In the genomic region with DNA sequence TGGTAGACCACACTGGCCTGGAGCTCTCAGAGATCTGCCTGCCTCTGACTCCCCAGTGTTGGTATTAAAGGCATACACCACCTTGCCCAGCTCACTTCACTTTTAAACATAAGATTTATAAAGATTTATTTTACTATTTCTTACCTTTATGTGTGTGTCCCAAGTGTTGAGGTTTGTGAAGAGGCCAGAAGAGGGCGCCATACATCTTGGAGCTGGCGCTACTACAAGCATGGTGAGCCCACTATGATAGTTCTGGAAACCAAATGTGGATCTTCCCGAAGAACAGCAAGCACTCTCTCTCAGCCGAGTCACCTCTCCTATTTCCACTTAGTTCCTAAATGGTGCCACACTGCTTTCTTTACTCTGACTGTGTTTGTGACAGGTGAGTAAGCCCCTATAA, we compare ENCODE assay signal across 11 mouse cellular contexts. TPM values are rescaled to one million over a fixed set of nuclear protein-coding genes. Genes with fewer than 3 reads are reported as not detected.
A peak's percentile ranks its signal among the peaks of the same experiment; 100 is the strongest.
DNase-seq lines count a peak whose midpoint lies in the region; ATAC-seq and TF ChIP-seq lines count a peak whose summit lies in the region.
"Had no signal": no experiment of that assay in that cellular context is flagged by ENCODE, and none has a peak within 500 bp of the region (broad histone marks: within the 10 kb centered on the region; RNA-seq: fewer than 3 reads in every experiment).

No protein-coding gene starts in this region.

- no peaks in the 10 kb centered on the region for H3K9me3 ChIP-seq in kidney, embryonic 16.5 days (ENCODE audit: low read length)
- H3K9me3 ChIP-seq: limb, embryonic 12.5 days had no signal

- TF ChIP-seq CTCF in cortical plate, adult 2 months (IDR thresholded peaks at IDR 0.05; ENCODE audit: extremely low read depth, insufficient read depth, low read length), result peak; percentile 23; the same call in 1 of the 2 replicates

- no peak for TF ChIP-seq POLR2A in cortical plate, adult 2 months (IDR thresholded peaks at IDR 0.05; ENCODE audit: extremely low read depth, insufficient read depth, low read length)

- no peak overlapping the region for H3K4me3 ChIP-seq in kidney, embryonic 16.5 days (ENCODE audit: low read length)
- H3K4me3 ChIP-seq in cortical plate, adult 2 months (ENCODE audit: insufficient read depth, low read length), result no peak overlapping the region
- H3K4me3 ChIP-seq: limb, embryonic 12.5 days had no signal

- DNase-seq in kidney, postnatal 10 days, result peak; percentile 46
- DNase-seq in 3T3-L1 (ENCODE audit: low read depth, low spot score) (peak; percentile 28), 416B (ENCODE audit: low read depth) (peak; percentile 50)
- no peak for DNase-seq in urinary bladder, postnatal 36 days (ENCODE audit: low spot score in 2 of 2)
- DNase-seq in layer of hippocampus, postnatal 14 days (ENCODE audit: low spot score in 2 of 2), result no peak

- no peak overlapping the region for H3K4me2 ChIP-seq in kidney, embryonic 16.5 days (replicated peaks; ENCODE audit: low read depth, low read length)
- H3K4me2 ChIP-seq: limb, embryonic 12.5 days had no signal

- ATAC-seq in kidney, embryonic 16.5 days (ENCODE audit: low FRiP score, low TSS enrichment), result no peak
- no peak for ATAC-seq in megakaryocyte-erythroid progenitor cell, adult 5-6 weeks (replicated peaks; ENCODE audit: low FRiP score, low TSS enrichment, poor library complexity, severe bottlenecking)

- H3K27me3 ChIP-seq in kidney, embryonic 16.5 days (ENCODE audit: insufficient read depth, low read length), result peaks cover 33% of the 10 kb centered on the region

- no peak overlapping the region for H3K27ac ChIP-seq in kidney, embryonic 16.5 days (ENCODE audit: low read length)
- no peak overlapping the region for H3K27ac ChIP-seq in cortical plate, adult 2 months (ENCODE audit: insufficient read depth, low read length)
- H3K27ac ChIP-seq: limb, embryonic 12.5 days had no signal

- H3K9ac ChIP-seq in kidney, embryonic 16.5 days (replicated peaks; ENCODE audit: low read length), result no peak overlapping the region
- H3K9ac ChIP-seq: limb, embryonic 12.5 days had no signal

- H3K4me1 ChIP-seq in kidney, embryonic 16.5 days (ENCODE audit: insufficient read depth, low read length), result 0 out of 2 replicates have a peak, but pooled peaks cover 3% of the 10 kb centered on the region
- no peaks in the 10 kb centered on the region for H3K4me1 ChIP-seq in cortical plate, adult 2 months (ENCODE audit: control insufficient read depth, insufficient read depth, low read length)

- 54% methylated on average over 4 of the region's 4 CpGs for WGBS in kidney, embryonic 16.5 days

- H3K36me3 ChIP-seq in kidney, embryonic 16.5 days (ENCODE audit: insufficient read depth, low read length), result no peaks in the 10 kb centered on the region
- H3K36me3 ChIP-seq: limb, embryonic 12.5 days had no signal

RNA-seq across cellular contexts. Expression of a gene that starts 12.3 kb away (rescaled TPM):
- polyA plus RNA-seq in kidney, embryonic 16.5 days (2015; fragmentation: Nextera tagmentation; extraction: Ambion mirVana), result 0.39 and 0.51 TPM in 2 replicates
- 0.04 TPM in 1 of 2 replicates, not detected in the other for polyA plus RNA-seq in cortical plate, adult 2 months (2012; rRNA removed)
- not detected for total RNA-seq in layer of hippocampus, postnatal 14 days (2021)
- total RNA-seq in megakaryocyte-erythroid progenitor cell, adult 5-6 weeks (2014; fragmentation: Nextera tagmentation), result not detected in 2 replicates
- not detected in 2 replicates for total RNA-seq in megakaryocyte-erythroid progenitor cell, adult 5-6 weeks (2017)
- total RNA-seq: adrenal gland, adult 18-20 months had no signal
- polyA plus RNA-seq: gonadal fat pad, adult 2 months had no signal

RNA-seq across cellular contexts. Expression of a gene that starts 23.7 kb away (rescaled TPM):
- polyA plus RNA-seq in kidney, embryonic 16.5 days (2015; fragmentation: Nextera tagmentation; extraction: Ambion mirVana), result 2.2 and 2.3 TPM in 2 replicates
- 5.4 and 6.1 TPM in 2 replicates for polyA plus RNA-seq in cortical plate, adult 2 months (2012; rRNA removed)
- 1 to 10 TPM; 2.7 to 2.8 TPM for total RNA-seq in layer of hippocampus, postnatal 14 days (2021)
- not detected in 2 replicates for total RNA-seq in megakaryocyte-erythroid progenitor cell, adult 5-6 weeks (2014; fragmentation: Nextera tagmentation)
- not detected in 2 replicates for total RNA-seq in megakaryocyte-erythroid progenitor cell, adult 5-6 weeks (2017)

Comparison
In these comparisons a context has a peak if more than half of its experiments do, and no peak if none do; other contexts are left out.
1. DNase-seq: peak in kidney, postnatal 10 days (single experiment), 3T3-L1 (single experiment) and 416B (single experiment); none in urinary bladder, postnatal 36 days (0 of 2) and layer of hippocampus, postnatal 14 days (0 of 2).